Mouse (Mus musculus) C2C12 (cell line): ENCODE results near the gene Coro1c.

Experiments
- CEBPB ChIP-seq: IDR thresholded peaks from one replicate; pipeline ENCODE4 v1.6.1; 2011; ENCODE audit warnings: low read depth, mild to moderate bottlenecking, control low read depth, moderate library complexity
- CTCF ChIP-seq: IDR thresholded peaks from one replicate; pipeline ENCODE4 v1.5.1; 2011; ENCODE audit not compliant: control insufficient read depth, insufficient read depth, insufficient read length
- FOSL1 ChIP-seq: IDR thresholded peaks from one replicate; pipeline ENCODE4 v1.8.0; 2011; ENCODE audit warnings: mild to moderate bottlenecking, low read length; ENCODE audit not compliant: poor library complexity, insufficient read depth, severe bottlenecking
- MAX ChIP-seq: IDR thresholded peaks from one replicate; pipeline ENCODE4 v1.6.1; 2011; ENCODE audit warnings: mild to moderate bottlenecking, control low read depth
- MYOD1 ChIP-seq: IDR thresholded peaks from one replicate; pipeline ENCODE4 v1.6.1; 2011; ENCODE audit warnings: low read depth; ENCODE audit not compliant: control insufficient read depth, insufficient read length
- MYOG ChIP-seq: IDR thresholded peaks from one replicate; pipeline ENCODE4 v1.6.1; 2011; ENCODE audit not compliant: control insufficient read depth, insufficient read length; ENCODE audit errors: extremely low read depth

DNA sequence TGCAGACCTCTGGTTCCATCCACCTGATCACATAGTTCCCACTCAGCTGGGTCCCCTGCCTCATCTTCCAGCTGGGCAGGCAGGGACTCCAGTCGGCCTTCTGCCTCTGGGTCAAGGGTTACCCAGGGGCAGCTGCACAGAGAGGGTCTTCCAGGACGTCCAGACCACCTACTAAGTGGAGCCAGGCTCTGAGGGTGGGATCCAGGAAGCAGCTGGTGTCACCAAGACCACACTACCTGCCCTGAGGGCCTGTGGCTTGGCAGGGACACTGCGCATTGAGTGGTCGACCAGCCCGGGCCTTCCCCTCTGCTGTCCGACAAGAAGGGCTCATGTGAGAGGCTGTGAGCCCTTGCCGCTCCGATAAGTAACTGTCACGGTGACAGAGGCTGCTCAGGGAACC, 100.8 kb downstream of the Coro1c start:
- TF ChIP-seq CTCF (no peak), MAX (no peak), MYOG (no peak), MYOD1 (no peak), FOSL1 (no peak), CEBPB (no peak)
